Mouse (Mus musculus) forebrain, embryonic 14.5 days (tissue): ENCODE data around the gene Wfdc1. TPM values are rescaled to one million over a fixed set of nuclear protein-coding genes. Genes with fewer than 3 reads are reported as not detected.

Experiments
- ATAC-seq: fragments of 200-750 bp; cut with Nextera tagmentation; 2 replicates; pipeline ENCODE4 v1.8.0; 2017; ENCODE audit warnings: mild to moderate bottlenecking, moderate library complexity
- DNase-seq: peaks from one replicate; pipeline ENCODE4 v3.0.0-alpha.2; 2015; ENCODE audit warnings: low spot score
- H3K27ac ChIP-seq: fragments of 300-500 bp; sonication (generic); 2 replicates; pipeline ENCODE4 v1.5.1; 2014; ENCODE audit warnings: low read depth, mild to moderate bottlenecking, control low read depth, low read length, moderate library complexity
- H3K27me3 ChIP-seq: fragments of 300-500 bp; sonication (generic); replicated peaks from 2 replicates; pipeline ENCODE4 v1.6.1; 2014; ENCODE audit warnings: low read length, control low read depth, mixed read lengths; ENCODE audit not compliant: control insufficient read depth, insufficient read depth
- H3K36me3 ChIP-seq: fragments of 300-500 bp; sonication (generic); 2 replicates; pipeline ENCODE4 v1.6.1; 2014; ENCODE audit warnings: low read length, control low read depth; ENCODE audit not compliant: control insufficient read depth, insufficient read depth
- H3K4me1 ChIP-seq: fragments of 300-500 bp; sonication (generic); 2 replicates; pipeline ENCODE4 v1.6.1; 2014; ENCODE audit warnings: antibody characterized with exemption, low read length, control low read depth; ENCODE audit not compliant: control insufficient read depth, insufficient read depth
- H3K4me2 ChIP-seq: fragments of 300-500 bp; sonication (generic); 2 replicates; pipeline ENCODE4 v1.6.1; 2014; ENCODE audit warnings: mild to moderate bottlenecking, control low read depth, low read length
- H3K4me3 ChIP-seq: fragments of 300-500 bp; sonication (generic); 2 replicates; pipeline ENCODE4 v1.5.1; 2014; ENCODE audit warnings: low read depth, low read length, control low read depth
- H3K9ac ChIP-seq: fragments of 300-500 bp; sonication (generic); 2 replicates; pipeline ENCODE4 v1.6.1; 2014; ENCODE audit warnings: mild to moderate bottlenecking, low read length, control low read depth, moderate library complexity
- H3K9me3 ChIP-seq: fragments of 300-500 bp; sonication (generic); replicated peaks from 2 replicates; pipeline ENCODE4 v1.6.1; 2016; ENCODE audit warnings: low read length, control low read depth, mixed read lengths; ENCODE audit not compliant: control insufficient read depth
- WGBS: fragments of 180-500 bp; shearing (Covaris S2); extraction: QIAGEN DNeasy Blood & Tissue Kit; methylation state at CpG from one replicate; pipeline ENCODE4 v1.1.7; 2014; 5-methylcytosine and 5-hydroxymethylcytosine counted together
- polyA plus RNA-seq: library from polyadenylated mRNA; unstranded; fragments of >200 nt; fragmentation: Nextera tagmentation; extraction: Ambion mirVana; gene quantifications from 2 replicates; pipeline ENCODE4 v1.2.1, GENCODE M21; 2014

The Wfdc1 gene
- polyA plus RNA-seq, 1 experiment from 2014 or later, result 3.7 TPM

DNA sequence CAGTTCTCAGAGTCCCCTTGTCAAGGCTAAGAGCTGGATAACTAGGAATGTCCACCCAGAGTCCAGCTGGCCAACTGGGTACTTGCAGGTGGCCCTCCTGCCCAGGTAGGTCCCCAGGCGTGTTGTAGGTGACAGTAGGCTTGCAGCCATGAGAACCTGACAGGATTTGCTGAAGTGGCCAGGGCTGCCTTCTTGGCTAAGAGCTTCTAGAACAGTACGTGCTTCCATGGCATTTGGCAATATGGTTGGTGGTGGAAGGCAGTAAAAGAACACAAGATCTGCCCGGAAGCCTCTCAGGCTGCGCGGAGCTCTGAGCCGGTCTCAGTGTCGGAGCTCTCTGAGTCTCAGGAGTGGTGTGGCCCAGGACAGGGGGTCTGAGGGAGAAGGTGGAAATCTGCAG lies 41.2 kb upstream of the Wfdc1 start:
- DNase-seq (no peak), ATAC-seq (no peak)
- 87% methylated on average over 7 of the region's 7 CpGs for WGBS
- Histone ChIP-seq H3K4me2 (no peak overlapping the region), H3K4me1 (no peaks in the 10 kb centered on the region), H3K36me3 (no peaks in the 10 kb centered on the region), H3K4me3 (no peak overlapping the region), H3K27me3 (no peaks in the 10 kb centered on the region; the same call in 1 of the 2 replicates), H3K9me3 (no peaks in the 10 kb centered on the region), H3K9ac (no peak overlapping the region), H3K27ac (no peak overlapping the region)

DNA sequence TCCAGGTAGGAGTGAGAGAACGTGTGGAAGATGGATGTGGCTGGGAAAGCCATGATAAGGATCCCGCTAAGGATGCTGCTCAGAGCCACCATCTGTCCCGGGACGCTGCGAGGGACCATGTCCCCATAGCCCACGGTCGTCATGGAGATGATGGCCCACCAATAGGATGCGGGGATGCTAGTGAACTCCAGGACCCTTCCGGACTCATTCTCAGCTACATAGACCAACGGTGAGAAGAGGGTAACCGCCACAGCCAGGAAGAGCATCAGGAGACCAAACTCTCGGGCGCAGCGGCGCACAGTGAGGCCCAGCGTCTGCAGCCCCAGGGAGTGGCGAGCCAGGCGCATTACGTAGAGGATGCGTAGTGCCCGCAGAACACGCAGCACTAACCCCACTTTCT lies 40.4 kb upstream of the Wfdc1 start:
- ATAC-seq, result no peak
- no peak overlapping the region for H3K4me3 ChIP-seq
- DNase-seq, result no peak
- no peaks in the 10 kb centered on the region; the same call in 1 of the 2 replicates for H3K27me3 ChIP-seq
- no peak overlapping the region for H3K4me2 ChIP-seq
- no peaks in the 10 kb centered on the region for H3K9me3 ChIP-seq
- WGBS, result 86% methylated on average over 22 of the region's 22 CpGs
- H3K27ac ChIP-seq, result no peak overlapping the region
- no peak overlapping the region for H3K9ac ChIP-seq
- no peaks in the 10 kb centered on the region for H3K36me3 ChIP-seq
- H3K4me1 ChIP-seq, result no peaks in the 10 kb centered on the region

DNA sequence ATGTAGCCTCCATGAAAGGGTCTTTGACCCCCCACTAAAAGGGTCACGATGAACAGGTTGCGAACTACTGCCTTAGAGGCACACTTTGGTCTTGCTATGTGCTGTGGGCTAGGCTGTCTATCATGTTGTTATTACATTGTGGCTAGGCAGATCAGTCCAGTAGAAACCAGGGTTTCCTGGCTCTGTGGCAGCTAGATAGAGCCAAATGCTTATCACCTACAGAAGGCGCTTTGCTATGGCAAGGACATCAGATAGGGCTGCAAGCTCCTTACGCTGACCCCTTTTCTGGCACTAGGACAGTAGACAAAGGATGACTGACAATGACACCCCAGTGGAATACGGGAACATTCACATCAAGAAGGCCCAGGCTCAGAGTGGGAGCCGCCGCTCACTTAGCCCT lies 39.0 kb upstream of the Wfdc1 start:
- no peak overlapping the region for H3K4me2 ChIP-seq
- H3K27me3 ChIP-seq, result no peaks in the 10 kb centered on the region; the same call in 1 of the 2 replicates
- ATAC-seq (no peak), DNase-seq (no peak)
- H3K4me3 ChIP-seq, result no peak overlapping the region
- WGBS, result 83% methylated on average over 7 of the region's 7 CpGs
- no peak overlapping the region for H3K27ac ChIP-seq
- no peaks in the 10 kb centered on the region for H3K36me3 ChIP-seq
- H3K9ac ChIP-seq, result no peak overlapping the region
- no peaks in the 10 kb centered on the region for H3K9me3 ChIP-seq
- H3K4me1 ChIP-seq, result no peaks in the 10 kb centered on the region

DNA sequence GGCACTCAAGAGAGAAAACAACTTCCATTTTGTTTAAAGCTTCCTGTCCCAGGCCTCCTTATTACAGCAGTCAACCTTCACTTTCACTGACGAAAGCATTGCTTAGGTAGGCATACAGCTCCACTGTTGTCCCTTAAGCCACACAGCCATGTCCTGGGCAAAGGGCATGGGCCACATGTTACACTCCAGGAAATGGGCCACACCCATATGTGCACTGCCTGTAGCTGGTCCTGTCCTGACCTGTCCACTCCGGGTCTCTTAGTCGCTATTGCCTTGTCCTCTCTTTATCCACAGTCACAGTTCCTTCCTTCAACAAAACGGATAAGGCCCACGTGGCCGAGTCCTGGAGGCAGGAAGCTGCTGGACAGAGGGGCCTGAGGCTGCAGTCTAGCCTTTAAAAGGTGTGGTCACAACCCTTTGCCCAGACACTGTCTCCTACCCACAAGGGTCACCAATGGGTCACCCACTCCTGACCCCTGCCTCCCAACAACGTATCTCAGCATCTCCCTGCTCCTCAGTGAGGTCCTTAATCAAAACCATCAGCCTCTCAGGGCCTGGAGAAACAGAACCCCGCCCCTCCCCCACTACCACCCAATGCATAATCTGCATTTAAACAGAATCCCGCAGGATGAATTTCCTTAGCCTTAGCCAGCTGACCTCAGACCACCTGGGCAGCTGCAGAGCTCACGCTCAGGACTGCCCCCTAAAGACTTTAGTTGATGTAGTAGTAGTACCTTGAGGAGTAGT lies 38.4 kb upstream of the Wfdc1 start:
- Histone ChIP-seq H3K27me3 (no peaks in the 10 kb centered on the region; the same call in 1 of the 2 replicates), H3K36me3 (no peaks in the 10 kb centered on the region), H3K4me1 (no peaks in the 10 kb centered on the region), H3K27ac (no peak overlapping the region), H3K4me2 (no peak overlapping the region), H3K9ac (no peak overlapping the region), H3K9me3 (no peaks in the 10 kb centered on the region), H3K4me3 (no peak overlapping the region)
- no peak for ATAC-seq
- 52% methylated on average over 10 of the region's 10 CpGs for WGBS
- no peak for DNase-seq

DNA sequence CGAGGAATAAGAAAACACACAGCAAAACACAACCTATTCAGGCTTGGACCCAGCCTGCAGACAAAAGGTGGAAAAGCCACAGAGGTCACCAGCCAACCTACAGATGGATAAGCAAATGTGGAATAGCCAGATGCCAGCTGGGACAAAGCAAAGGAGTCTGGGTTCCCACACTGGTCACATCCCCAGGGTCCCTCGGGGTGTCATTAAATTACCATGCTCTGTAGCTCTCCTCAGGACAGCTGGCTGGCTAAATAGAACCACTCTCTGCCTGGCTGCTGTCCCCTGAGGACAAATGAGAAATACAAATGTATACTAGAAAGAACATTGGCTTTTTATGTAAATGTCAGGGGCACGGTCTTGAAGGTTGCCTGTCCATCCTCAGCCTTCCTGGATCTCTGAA lies 35.3 kb upstream of the Wfdc1 start:
- ATAC-seq, result no peak
- Histone ChIP-seq H3K9ac (no peak overlapping the region), H3K27me3 (0 out of 2 replicates have a peak, but pooled peaks cover 11% of the 10 kb centered on the region), H3K36me3 (no peaks in the 10 kb centered on the region), H3K4me2 (no peak overlapping the region), H3K9me3 (no peaks in the 10 kb centered on the region), H3K4me1 (no peaks in the 10 kb centered on the region), H3K4me3 (no peak overlapping the region), H3K27ac (no peak overlapping the region)
- 54% methylated on average over 3 of the region's 3 CpGs for whole genome bisulfite sequencing
- DNase-seq, result no peak

DNA sequence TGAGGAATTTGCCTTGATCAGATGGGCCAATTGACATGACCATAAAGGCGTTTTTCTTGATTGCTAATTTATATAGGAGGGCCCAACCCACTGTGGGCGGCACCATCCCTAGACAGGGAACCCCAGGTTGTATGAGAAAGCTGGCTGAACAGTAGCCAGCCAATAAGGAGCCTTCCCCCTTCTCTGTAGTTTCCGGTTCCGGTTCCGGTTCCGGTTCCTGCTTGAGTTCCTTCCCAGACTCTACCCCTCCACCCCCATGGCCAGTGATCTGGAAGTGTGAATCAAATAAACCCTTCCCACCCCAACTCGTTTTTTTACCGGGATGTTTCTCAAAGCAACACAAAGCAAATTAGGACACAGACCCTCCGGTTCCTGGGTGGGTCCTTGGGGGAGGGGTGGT lies 33.9 kb upstream of the Wfdc1 start:
- ATAC-seq, result no peak
- 87% methylated on average over 9 of the region's 9 CpGs for WGBS
- H3K4me3 ChIP-seq, result no peak overlapping the region

DNA sequence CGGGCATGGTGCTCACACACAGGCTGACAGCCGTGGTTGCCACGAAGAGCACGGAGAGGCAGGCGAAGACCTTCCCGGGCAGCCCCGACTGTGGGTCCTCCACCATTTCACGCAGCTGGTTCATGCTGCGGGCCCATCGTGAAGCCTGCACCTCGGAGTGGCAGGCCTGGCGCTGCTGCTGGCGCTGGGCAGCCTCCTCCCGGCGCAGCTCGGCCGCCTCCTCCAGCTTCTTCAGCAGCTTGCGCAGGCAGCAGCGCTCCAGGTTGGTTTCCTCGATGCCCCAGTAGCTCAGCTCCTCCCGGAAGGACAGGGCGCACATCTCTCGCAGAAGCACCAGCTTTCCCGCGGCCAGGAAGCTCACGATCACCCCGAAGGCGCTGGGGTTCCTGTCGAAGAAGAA lies 33.3 kb upstream of the Wfdc1 start:
- Histone ChIP-seq H3K4me2 (no peak overlapping the region), H3K9me3 (no peaks in the 10 kb centered on the region), H3K27me3 (0 out of 2 replicates have a peak, but pooled peaks cover 11% of the 10 kb centered on the region), H3K36me3 (no peaks in the 10 kb centered on the region), H3K4me3 (no peak overlapping the region), H3K4me1 (no peaks in the 10 kb centered on the region), H3K27ac (no peak overlapping the region), H3K9ac (no peak overlapping the region)
- no peak for DNase-seq
- 63% methylated on average over 29 of the region's 29 CpGs for WGBS
- ATAC-seq, result no peak

More for the DNA sequence above, 33.9 kb upstream of the Wfdc1 start:
- Histone ChIP-seq H3K27me3 (0 out of 2 replicates have a peak, but pooled peaks cover 11% of the 10 kb centered on the region), H3K9me3 (no peaks in the 10 kb centered on the region), H3K9ac (no peak overlapping the region), H3K4me2 (no peak overlapping the region), H3K36me3 (no peaks in the 10 kb centered on the region), H3K27ac (no peak overlapping the region), H3K4me1 (no peaks in the 10 kb centered on the region)
- no peak for DNase-seq

DNA sequence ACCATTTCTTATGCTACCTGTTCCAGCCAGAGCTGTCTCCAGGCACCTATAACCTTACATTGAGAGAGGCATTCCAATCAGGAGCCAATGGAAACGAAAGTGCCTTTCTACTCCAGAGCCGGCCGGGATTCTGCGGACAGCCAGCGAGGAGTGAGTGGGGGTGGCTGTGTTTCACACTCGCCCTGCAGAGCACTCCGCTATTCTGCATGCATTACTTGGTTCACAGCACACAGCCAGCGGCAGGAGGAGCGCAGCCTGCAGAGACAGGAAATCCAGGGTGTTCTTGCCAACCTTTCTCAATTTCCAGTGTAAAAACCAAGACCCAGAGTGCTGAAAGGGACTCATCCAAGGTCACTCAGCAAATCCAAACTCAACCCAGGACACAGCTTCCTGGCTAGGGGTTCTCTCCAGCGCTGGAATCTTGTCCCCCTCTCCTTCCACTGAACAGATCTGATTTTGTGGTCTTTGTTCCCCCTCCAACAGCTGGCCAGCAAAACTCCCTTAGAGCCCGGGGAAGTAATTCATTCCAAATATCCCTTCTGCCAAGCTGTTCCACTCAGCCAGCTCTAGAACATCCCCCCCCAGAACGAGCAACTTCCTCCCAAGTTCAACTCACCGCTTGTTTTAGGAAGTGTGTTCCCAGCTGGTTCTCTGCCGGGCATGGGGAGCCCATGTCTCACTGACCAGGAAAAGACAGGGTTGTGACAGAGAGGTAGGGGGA lies 31.4 kb upstream of the Wfdc1 start:
- no peaks in the 10 kb centered on the region for H3K4me1 ChIP-seq
- no peak overlapping the region for H3K4me2 ChIP-seq
- DNase-seq, result peak; percentile 25

DNA sequence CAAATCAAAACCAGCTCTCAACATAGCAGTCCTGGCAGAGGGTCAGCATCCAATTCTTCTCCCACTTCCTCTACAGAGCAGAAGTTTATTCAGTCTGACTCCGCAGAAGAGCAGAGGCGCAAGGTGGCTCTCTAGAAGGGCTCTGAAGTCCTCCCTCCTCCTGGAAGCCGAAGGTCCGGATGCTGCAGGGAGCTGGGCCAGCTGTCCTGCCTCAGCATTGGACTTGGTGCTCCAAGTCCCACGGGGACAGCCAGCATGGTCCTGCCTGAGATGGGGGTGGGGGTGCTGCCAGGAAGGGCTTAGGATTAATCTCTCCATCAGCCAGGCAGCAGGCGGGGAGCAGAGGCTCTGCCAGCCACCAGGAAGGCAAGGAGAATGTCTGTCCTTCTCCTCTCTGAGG lies 30.8 kb upstream of the Wfdc1 start, which contains the start of gene Kcng4:
Gene Kcng4 (minus strand): TSS at position 303 of the 400 bp plus-strand sequence.
- no peaks in the 10 kb centered on the region for H3K4me1 ChIP-seq
- no peaks in the 10 kb centered on the region for H3K9me3 ChIP-seq
- DNase-seq (no peak), ATAC-seq (no peak)
- H3K27ac ChIP-seq, result no peak within 1 kb of the TSS
- H3K4me3 ChIP-seq, result no peak within 1 kb of the TSS
- WGBS, result 34% methylated on average over 6 of the region's 6 CpGs
- 0 out of 2 replicates have a peak, but pooled peaks cover 11% of the 10 kb centered on the region for H3K27me3 ChIP-seq
- no peaks in the 10 kb centered on the region for H3K36me3 ChIP-seq
- no peak within 1 kb of the TSS for H3K9ac ChIP-seq
- H3K4me2 ChIP-seq, result no peak within 1 kb of the TSS

More for the DNA sequence above, 31.4 kb upstream of the Wfdc1 start:
- Histone ChIP-seq H3K36me3 (no peaks in the 10 kb centered on the region), H3K9ac (no peak overlapping the region), H3K4me3 (no peak overlapping the region), H3K27ac (no peak overlapping the region), H3K9me3 (no peaks in the 10 kb centered on the region), H3K27me3 (0 out of 2 replicates have a peak, but pooled peaks cover 11% of the 10 kb centered on the region)
- 22% methylated on average over 14 of the region's 14 CpGs for WGBS
- ATAC-seq, result no peak
